Mouse (Mus musculus): Measurements from ENCODE around the gene Gzmg.
"Not testable (repeated sequence)": the region's sequence is repeated elsewhere in the genome, so short reads cannot be mapped to it uniquely, and the experiment has no call there.

Gene Gzmg

GRCm38 (mm10) chr14:56159479-56159878 lies at the start of gene Gzmg:
TSS of gene Gzmg (minus strand) at chr14:56159579.
- not testable (repeated sequence) for DNase-seq (ENCODE audit: low spot score)

- DNase-seq (ENCODE audit: low spot score) = no peak
Measured at GRCm38 (mm10) chr14:56205613-56206012, 46.2 kb upstream of the Gzmg start.

GRCm38 (mm10) chr14:56205021-56205420 lies 45.6 kb upstream of the Gzmg start:
- not testable (repeated sequence) for DNase-seq (ENCODE audit: low spot score)

GRCm38 (mm10) chr14:56203975-56204374 lies 44.6 kb upstream of the Gzmg start:
- peak; percentile 33 for DNase-seq (ENCODE audit: low spot score)

- no peak for DNase-seq (ENCODE audit: low spot score)
Measured at GRCm38 (mm10) chr14:56186946-56187345, 27.6 kb upstream of the Gzmg start.

GRCm38 (mm10) chr14:56186521-56186920 lies 27.1 kb upstream of the Gzmg start:
- no peak for DNase-seq (ENCODE audit: low spot score)

- DNase-seq (ENCODE audit: low spot score) = not testable (repeated sequence)
Measured at GRCm38 (mm10) chr14:56177651-56178050, 18.3 kb upstream of the Gzmg start.

GRCm38 (mm10) chr14:56174499-56174898 lies 15.1 kb upstream of the Gzmg start, which contains the start of gene Gzmn:
TSS of gene Gzmn (minus strand) at chr14:56174599.
- DNase-seq (ENCODE audit: low spot score) = no peak

- DNase-seq (ENCODE audit: low spot score) = no peak
Measured at GRCm38 (mm10) chr14:56173396-56173795, 14.0 kb upstream of the Gzmg start.

- DNase-seq (ENCODE audit: low spot score) = no peak
Measured at GRCm38 (mm10) chr14:56172744-56173143, 13.4 kb upstream of the Gzmg start.

- no peak for DNase-seq (ENCODE audit: low spot score)
Measured at GRCm38 (mm10) chr14:56168009-56168408, 8.6 kb upstream of the Gzmg start.

GRCm38 (mm10) chr14:56162109-56162508 lies 2.7 kb upstream of the Gzmg start:
- no peak for DNase-seq (ENCODE audit: low spot score)

- no peak for DNase-seq (ENCODE audit: low spot score)
Measured at GRCm38 (mm10) chr14:56155340-56155739, 4.0 kb downstream of the Gzmg start.

GRCm38 (mm10) chr14:56133675-56134074 lies 25.7 kb downstream of the Gzmg start:
- not testable (repeated sequence) for DNase-seq (ENCODE audit: low spot score)

- not testable (repeated sequence) for DNase-seq (ENCODE audit: low spot score)
Measured at GRCm38 (mm10) chr14:56132508-56132907, 26.9 kb downstream of the Gzmg start, which contains the start of gene Gzmd. TSS of gene Gzmd (minus strand) at chr14:56132608.

- DNase-seq (ENCODE audit: low spot score) = no peak
Measured at GRCm38 (mm10) chr14:56128341-56128740, 31.0 kb downstream of the Gzmg start.

- DNase-seq (ENCODE audit: low spot score) = no peak
Measured at GRCm38 (mm10) chr14:56123516-56123915, 35.9 kb downstream of the Gzmg start.

- no peak for DNase-seq (ENCODE audit: low spot score)
Measured at GRCm38 (mm10) chr14:56120525-56120924, 38.9 kb downstream of the Gzmg start, which contains the start of gene Gzme. TSS of gene Gzme (minus strand) at chr14:56120625.

GRCm38 (mm10) chr14:56115531-56116310 lies 43.7 kb downstream of the Gzmg start:
- DNase-seq (ENCODE audit: low spot score) = not testable (repeated sequence)
